Mouse (Mus musculus): ENCODE measurements around the gene Htr5a. TPM values are rescaled to one million over a fixed set of nuclear protein-coding genes. Genes with fewer than 3 reads are reported as not detected.

Gene Htr5a
- polyA plus RNA-seq, 1 experiment: not detected

- H3K4me1 ChIP-seq (ENCODE audit: control insufficient read depth, insufficient read depth, low read length): no peaks in the 10 kb centered on the region
- no peak overlapping the region for H3K27ac ChIP-seq (ENCODE audit: insufficient read depth, low read length)
- no peak overlapping the region for H3K9ac ChIP-seq (ENCODE audit: low read depth, poor library complexity, severe bottlenecking)
- TF ChIP-seq EP300 (IDR thresholded peaks at IDR 0.05; ENCODE audit: insufficient read depth, low read depth, low read length): no peak
- TF ChIP-seq CTCF (IDR thresholded peaks at IDR 0.05; ENCODE audit: low read depth, low read length): no peak
- no peak for TF ChIP-seq POLR2A (IDR thresholded peaks at IDR 0.05; ENCODE audit: insufficient read depth, low read length)
- no peaks in the 10 kb centered on the region for H3K36me3 ChIP-seq (ENCODE audit: control insufficient read depth, insufficient read depth, low read length, poor library complexity, severe bottlenecking)
- H3K4me3 ChIP-seq (ENCODE audit: low read depth, low read length): no peak overlapping the region
- no peaks in the 10 kb centered on the region; the same call in 1 of the 2 replicates for H3K9me3 ChIP-seq (replicated peaks; ENCODE audit: control insufficient read depth, insufficient read depth, low read length, poor library complexity, severe bottlenecking)
- H3K27me3 ChIP-seq (ENCODE audit: control insufficient read depth, insufficient read depth, low read length, poor library complexity, severe bottlenecking): no peaks in the 10 kb centered on the region; the same call in 1 of the 2 replicates
Measured at GRCm38 (mm10) chr5:27895961-27896360, 54.0 kb downstream of the Htr5a start.

- H3K27ac ChIP-seq (ENCODE audit: insufficient read depth, low read length): no peak overlapping the region
- H3K4me1 ChIP-seq (ENCODE audit: control insufficient read depth, insufficient read depth, low read length): no peaks in the 10 kb centered on the region
- H3K27me3 ChIP-seq (ENCODE audit: control insufficient read depth, insufficient read depth, low read length, poor library complexity, severe bottlenecking): no peaks in the 10 kb centered on the region; the same call in 1 of the 2 replicates
- H3K36me3 ChIP-seq (ENCODE audit: control insufficient read depth, insufficient read depth, low read length, poor library complexity, severe bottlenecking): no peaks in the 10 kb centered on the region
- no peak overlapping the region for H3K4me3 ChIP-seq (ENCODE audit: low read depth, low read length)
- H3K9ac ChIP-seq (ENCODE audit: low read depth, poor library complexity, severe bottlenecking): no peak overlapping the region
- TF ChIP-seq POLR2A (IDR thresholded peaks at IDR 0.05; ENCODE audit: insufficient read depth, low read length): no peak
- TF ChIP-seq CTCF (IDR thresholded peaks at IDR 0.05; ENCODE audit: low read depth, low read length): no peak
- no peak for TF ChIP-seq EP300 (IDR thresholded peaks at IDR 0.05; ENCODE audit: insufficient read depth, low read depth, low read length)
- H3K9me3 ChIP-seq (replicated peaks; ENCODE audit: control insufficient read depth, insufficient read depth, low read length, poor library complexity, severe bottlenecking): peaks cover 3% of the 10 kb centered on the region; the same call in 1 of the 2 replicates
Measured at GRCm38 (mm10) chr5:27899756-27900155, 57.8 kb downstream of the Htr5a start.

GRCm38 (mm10) chr5:27900186-27900585 lies 58.2 kb downstream of the Htr5a start:
- Histone ChIP-seq H3K27ac (ENCODE audit: insufficient read depth, low read length) (no peak overlapping the region), H3K4me3 (ENCODE audit: low read depth, low read length) (no peak overlapping the region), H3K9me3 (replicated peaks; ENCODE audit: control insufficient read depth, insufficient read depth, low read length, poor library complexity, severe bottlenecking) (peaks cover 3% of the 10 kb centered on the region; the same call in 1 of the 2 replicates), H3K27me3 (ENCODE audit: control insufficient read depth, insufficient read depth, low read length, poor library complexity, severe bottlenecking) (no peaks in the 10 kb centered on the region; the same call in 1 of the 2 replicates), H3K36me3 (ENCODE audit: control insufficient read depth, insufficient read depth, low read length, poor library complexity, severe bottlenecking) (no peaks in the 10 kb centered on the region), H3K4me1 (ENCODE audit: control insufficient read depth, insufficient read depth, low read length) (no peaks in the 10 kb centered on the region), H3K9ac (ENCODE audit: low read depth, poor library complexity, severe bottlenecking) (no peak overlapping the region)
- TF ChIP-seq POLR2A (IDR thresholded peaks at IDR 0.05; ENCODE audit: insufficient read depth, low read length) (no peak), CTCF (IDR thresholded peaks at IDR 0.05; ENCODE audit: low read depth, low read length) (no peak), EP300 (IDR thresholded peaks at IDR 0.05; ENCODE audit: insufficient read depth, low read depth, low read length) (no peak)

Other genes starting within 250 kb of the Htr5a start
- 59.3 and 62.3 TPM in 2 replicates for gene Paxip1, start 50.5 kb upstream of the Htr5a start, polyA plus RNA-seq (2011; ENCODE audit: insufficient read depth, insufficient read length, low read depth, missing spikeins)
- 114 and 116 TPM in 2 replicates for gene Insig1, start 229.2 kb downstream of the Htr5a start, polyA plus RNA-seq (2011; ENCODE audit: insufficient read depth, insufficient read length, low read depth, missing spikeins)